31 mouse cellular contexts compared by ENCODE assay signal in the genomic region with DNA sequence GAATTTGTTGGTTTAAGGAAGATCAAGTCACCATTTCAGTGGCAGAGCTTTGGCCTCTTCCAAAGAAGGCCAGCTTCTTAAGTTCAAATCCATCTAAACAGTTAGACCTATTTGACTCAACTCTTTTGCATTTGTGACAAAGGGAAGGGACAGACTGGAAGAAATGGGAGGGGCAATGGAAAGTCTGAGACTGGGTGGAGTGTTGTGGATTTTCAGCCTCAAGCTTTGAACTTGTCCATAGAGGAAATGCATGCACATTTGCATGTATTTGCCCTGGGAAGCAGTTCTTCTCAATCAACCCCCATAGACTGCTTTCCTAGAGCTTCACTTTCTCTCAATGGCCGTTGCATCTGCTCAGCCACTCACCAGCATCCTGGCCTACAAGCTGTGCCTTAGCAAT. TPM values are rescaled to one million over a fixed set of nuclear protein-coding genes. Genes with fewer than 3 reads are reported as not detected.
A peak's percentile ranks its signal among the peaks of the same experiment; 100 is the strongest.
DNase-seq lines count a peak whose midpoint lies in the region; ATAC-seq and TF ChIP-seq lines count a peak whose summit lies in the region.
"Had no signal": no experiment of that assay in that cellular context is flagged by ENCODE, and none has a peak within 500 bp of the region (broad histone marks: within the 10 kb centered on the region; RNA-seq: fewer than 3 reads in every experiment).

No protein-coding gene starts in this region.

- no peak for TF ChIP-seq RAD21 in MEL (IDR thresholded peaks at IDR 0.05; ENCODE audit: low read depth, low read length)

- no peak for TF ChIP-seq CTCF in liver, postnatal 0 days (IDR thresholded peaks at IDR 0.05; ENCODE audit: low read depth)
- TF ChIP-seq CTCF in MEL (IDR thresholded peaks at IDR 0.05 in 2 of 3, conservative IDR thresholded peaks at IDR 0.05 in 1 of 3; ENCODE audit: control insufficient read depth in 1 of 3, insufficient read depth in 1 of 3, low read depth in 2 of 3, low read length in 3 of 3, poor library complexity in 1 of 3, severe bottlenecking in 1 of 3) = no peak
- no peak for TF ChIP-seq CTCF in liver, embryonic 14.5 days (IDR thresholded peaks at IDR 0.05; ENCODE audit: low read depth)

- H3K9me3 ChIP-seq in liver, embryonic 12.5 days (replicated peaks) = no peaks in the 10 kb centered on the region
- H3K9me3 ChIP-seq in liver, postnatal 0 days (ENCODE audit: low read length) = no peaks in the 10 kb centered on the region
- no peaks in the 10 kb centered on the region for H3K9me3 ChIP-seq in MEL (replicated peaks; ENCODE audit: insufficient read depth, low read length)
- H3K9me3 ChIP-seq in liver, embryonic 14.5 days (ENCODE audit: control insufficient read depth, low read length) = no peaks in the 10 kb centered on the region
- H3K9me3 ChIP-seq: forebrain, embryonic 10.5 days; forebrain, embryonic 15.5 days; G1E; heart, embryonic 10.5 days; heart, embryonic 15.5 days; hindbrain, embryonic 13.5 days; lung, embryonic 15.5 days; stomach, embryonic 15.5 days had no signal

- DNase-seq in liver, postnatal 0 days = no peak
- DNase-seq in MEL (ENCODE audit: low read depth, low spot score) = peak; percentile 19
- DNase-seq in liver, embryonic 14.5 days (ENCODE audit: low read depth in 3 of 3, low spot score in 3 of 3) = no peak
- DNase-seq in heart, postnatal 25 days (ENCODE audit: low spot score) = no peak
- DNase-seq in adrenal gland, adult 8-10 months = no peak
- no peak for DNase-seq in embryo, embryonic 11 days
- DNase-seq: adrenal gland, postnatal 36 days; cerebellum, adult 8-10 months; cerebellum, postnatal 25 days; gastrocnemius, postnatal 25 days; heart, adult 11 months; heart, postnatal 36 days; kidney, adult 9 months; kidney, postnatal 10 days; layer of hippocampus, adult 9-11 months; lung, postnatal 36 days; right cerebral cortex, postnatal 25 days; thymus, adult 18-20 months; thymus, postnatal 25 days had no signal

- peaks cover 20% of the 10 kb centered on the region for H3K36me3 ChIP-seq in liver, embryonic 12.5 days
- 0 out of 2 replicates have a peak, but pooled peaks cover 4% of the 10 kb centered on the region for H3K36me3 ChIP-seq in liver, postnatal 0 days (replicated peaks; ENCODE audit: insufficient read depth, low read length)
- peaks cover 4 to 5% of the 10 kb centered on the region in 2 experiments; a peak in 3 of 4 replicates for H3K36me3 ChIP-seq in MEL (ENCODE audit: control insufficient read depth in 1 of 2, insufficient read depth in 2 of 2, low read length in 2 of 2)
- H3K36me3 ChIP-seq in liver, embryonic 14.5 days (replicated peaks; ENCODE audit: control insufficient read depth, insufficient read depth, low read depth) = no peaks in the 10 kb centered on the region; the same call in 1 of the 2 replicates
- H3K36me3 ChIP-seq: forebrain, embryonic 15.5 days; heart, embryonic 15.5 days; hindbrain, embryonic 13.5 days; lung, embryonic 15.5 days; stomach, embryonic 15.5 days had no signal

- H3K27ac ChIP-seq in liver, embryonic 12.5 days = no peak overlapping the region
- no peak overlapping the region for H3K27ac ChIP-seq in liver, postnatal 0 days (ENCODE audit: low read depth)
- H3K27ac ChIP-seq in MEL (ENCODE audit: control insufficient read depth, low read depth, low read length) = no peak overlapping the region
- no peak overlapping the region for H3K27ac ChIP-seq in liver, embryonic 14.5 days
- H3K27ac ChIP-seq: forebrain, embryonic 15.5 days; heart, embryonic 15.5 days; hindbrain, embryonic 13.5 days; lung, embryonic 15.5 days; stomach, embryonic 15.5 days had no signal

- peaks cover 19% of the 10 kb centered on the region for H3K79me2 ChIP-seq in MEL (ENCODE audit: control insufficient read depth, insufficient read depth, low read length, poor library complexity)

- no peak for ATAC-seq in liver, embryonic 12.5 days
- no peak for ATAC-seq in liver, postnatal 0 days
- no peak for ATAC-seq in liver, embryonic 14.5 days (ENCODE audit: insufficient read depth)
- ATAC-seq: CD4-positive, CD25-positive, alpha-beta regulatory T cell, adult 4 months; forebrain, embryonic 15.5 days; intestine, postnatal 0 days; Patski had no signal

- peak overlapping the region; percentile 81; the same call in 1 of the 2 replicates for H3K4me2 ChIP-seq in liver, embryonic 12.5 days
- no peak overlapping the region for H3K4me2 ChIP-seq in liver, postnatal 0 days (ENCODE audit: low read depth, low read length)
- peak overlapping the region; percentile 83 for H3K4me2 ChIP-seq in liver, embryonic 14.5 days (ENCODE audit: low read depth)

- H3K27me3 ChIP-seq in liver, embryonic 12.5 days (replicated peaks) = no peaks in the 10 kb centered on the region
- H3K27me3 ChIP-seq in liver, postnatal 0 days (ENCODE audit: insufficient read depth, low read length) = no peaks in the 10 kb centered on the region
- H3K27me3 ChIP-seq in MEL (ENCODE audit: control insufficient read depth in 1 of 2, insufficient read depth in 2 of 2, low read length in 2 of 2) = no peaks in the 10 kb centered on the region
- H3K27me3 ChIP-seq in liver, embryonic 14.5 days (ENCODE audit: control insufficient read depth, insufficient read depth, low read length) = no peaks in the 10 kb centered on the region
- H3K27me3 ChIP-seq: forebrain, embryonic 15.5 days; heart, embryonic 15.5 days; hindbrain, embryonic 13.5 days; lung, embryonic 15.5 days; Patski; stomach, embryonic 15.5 days had no signal

- TF ChIP-seq EP300 in liver, postnatal 0 days (IDR thresholded peaks at IDR 0.05; ENCODE audit: low read depth) = no peak
- TF ChIP-seq EP300 in MEL (IDR thresholded peaks at IDR 0.05; ENCODE audit: low read depth in 1 of 2, low read length in 2 of 2) = no peak
- no peak for TF ChIP-seq EP300 in liver, embryonic 14.5 days (IDR thresholded peaks at IDR 0.05; ENCODE audit: low read depth)

- peaks cover 21% of the 10 kb centered on the region for H3K4me1 ChIP-seq in liver, embryonic 12.5 days
- H3K4me1 ChIP-seq in liver, postnatal 0 days (ENCODE audit: insufficient read depth) = peaks cover 6% of the 10 kb centered on the region; the same call in 1 of the 2 replicates
- peaks cover 2 to 10% of the 10 kb centered on the region in 2 experiments; a peak in 3 of 4 replicates for H3K4me1 ChIP-seq in MEL (ENCODE audit: control insufficient read depth in 1 of 2, insufficient read depth in 2 of 2, low read length in 2 of 2)
- H3K4me1 ChIP-seq in liver, embryonic 14.5 days (replicated peaks; ENCODE audit: control insufficient read depth in 2 of 2, insufficient read depth in 2 of 2, low read length in 1 of 2) = peaks cover 0 to 6% of the 10 kb centered on the region in 2 experiments; a peak in 3 of 4 replicates

- H3K9ac ChIP-seq in liver, embryonic 12.5 days = no peak overlapping the region
- H3K9ac ChIP-seq in liver, postnatal 0 days (replicated peaks) = no peak overlapping the region
- H3K9ac ChIP-seq in MEL (ENCODE audit: control insufficient read depth, low read depth, low read length, poor library complexity, severe bottlenecking) = no peak overlapping the region
- no peak overlapping the region; the same call in 1 of the 2 replicates for H3K9ac ChIP-seq in liver, embryonic 14.5 days (replicated peaks)

- WGBS in liver, embryonic 12.5 days (ENCODE audit: insufficient replicate concordance) = 95% methylated on average over 1 of the region's 1 CpGs
- 89% methylated on average over 1 of the region's 1 CpGs for WGBS in liver, postnatal 0 days (ENCODE audit: insufficient replicate concordance)
- WGBS in liver, embryonic 14.5 days (ENCODE audit: insufficient replicate concordance) = 72% methylated on average over 1 of the region's 1 CpGs

- no peak overlapping the region for H3K4me3 ChIP-seq in liver, embryonic 12.5 days
- no peak overlapping the region for H3K4me3 ChIP-seq in liver, postnatal 0 days (ENCODE audit: low read depth, low read length)
- peak overlapping the region in 1 of 2 experiments; percentile 90; a peak in 2 of 4 replicates for H3K4me3 ChIP-seq in MEL (ENCODE audit: control insufficient read depth in 1 of 2, insufficient read depth in 1 of 2, low read depth in 2 of 2, low read length in 2 of 2)
- no peak overlapping the region for H3K4me3 ChIP-seq in liver, embryonic 14.5 days (ENCODE audit: insufficient read depth in 1 of 2, low read depth in 2 of 2, low read length in 2 of 2)

- intact Hi-C loops in heart, postnatal 25 days (cut with DNase I) = no loop called here

- no peak for TF ChIP-seq POLR2A in MEL (IDR thresholded peaks at IDR 0.05; ENCODE audit: control insufficient read depth in 1 of 2, insufficient read depth in 1 of 2, low read depth in 1 of 2, low read length in 2 of 2, poor library complexity in 1 of 2)

RNA-seq across cellular contexts. Expression of a gene that starts 1.4 kb away (rescaled TPM):
- polyA plus RNA-seq in liver, embryonic 12.5 days (2016; fragmentation: Nextera tagmentation; extraction: Ambion mirVana) = 12.4 and 14.2 TPM in 2 replicates
- polyA plus RNA-seq in liver, postnatal 0 days (2015; fragmentation: Nextera tagmentation; extraction: Ambion mirVana) = 13.6 and 14.5 TPM in 2 replicates
- total RNA-seq in MEL (2012; rRNA removed) = 13.8 and 14.5 TPM in 2 replicates
- polyA plus RNA-seq in MEL (2012; ENCODE audit: insufficient read depth in 1 of 2, insufficient read length in 2 of 2, low read depth in 1 of 2, low replicate concordance in 2 of 2, missing spikeins in 1 of 2) = 10 to 100 TPM in 1 of 2 experiments, not detected in 1; 15.1 TPM
- polyA plus RNA-seq in liver, embryonic 14.5 days (2012; rRNA removed) = 5.2 and 7.5 TPM in 2 replicates
- polyA plus RNA-seq in liver, embryonic 14.5 days (2014; fragmentation: Nextera tagmentation; extraction: Ambion mirVana) = 10.6 and 13.8 TPM in 2 replicates
- 10 to 100 TPM; 15.5 to 16.9 TPM for total RNA-seq in heart, postnatal 25 days (2021)
- total RNA-seq in adrenal gland, adult 8-10 months (2022) = 10 to 100 TPM; 29.0 to 37.5 (median 30.5) TPM

RNA-seq across cellular contexts. Expression of a gene that starts 1.6 kb away (rescaled TPM):
- 3.7 and 4.0 TPM in 2 replicates for polyA plus RNA-seq in liver, embryonic 12.5 days (2016; fragmentation: Nextera tagmentation; extraction: Ambion mirVana)
- polyA plus RNA-seq in liver, postnatal 0 days (2015; fragmentation: Nextera tagmentation; extraction: Ambion mirVana) = 2.1 and 2.9 TPM in 2 replicates
- 14.7 and 16.4 TPM in 2 replicates for total RNA-seq in MEL (2012; rRNA removed)
- polyA plus RNA-seq in MEL (2012; ENCODE audit: insufficient read depth in 1 of 2, insufficient read length in 2 of 2, low read depth in 1 of 2, low replicate concordance in 2 of 2, missing spikeins in 1 of 2) = 10 to 100 TPM in 1 of 2 experiments, not detected in 1; 21.3 TPM
- 2.4 and 4.0 TPM in 2 replicates for polyA plus RNA-seq in liver, embryonic 14.5 days (2012; rRNA removed)
- 2.7 and 3.4 TPM in 2 replicates for polyA plus RNA-seq in liver, embryonic 14.5 days (2014; fragmentation: Nextera tagmentation; extraction: Ambion mirVana)
- 1 to 10 TPM; 2.8 to 2.9 TPM for total RNA-seq in heart, postnatal 25 days (2021)
- total RNA-seq in adrenal gland, adult 8-10 months (2022) = 1 to 10 TPM; 3.7 to 5.3 (median 4.8) TPM

RNA-seq across cellular contexts. Expression of a gene that starts 55.0 kb away (rescaled TPM):
- polyA plus RNA-seq in liver, embryonic 12.5 days (2016; fragmentation: Nextera tagmentation; extraction: Ambion mirVana) = 57.7 and 59.6 TPM in 2 replicates
- polyA plus RNA-seq in liver, postnatal 0 days (2015; fragmentation: Nextera tagmentation; extraction: Ambion mirVana) = 35.8 and 39.8 TPM in 2 replicates
- total RNA-seq in MEL (2012; rRNA removed) = 14.1 and 17.0 TPM in 2 replicates
- polyA plus RNA-seq in MEL (2012; ENCODE audit: insufficient read depth in 1 of 2, insufficient read length in 2 of 2, low read depth in 1 of 2, low replicate concordance in 2 of 2, missing spikeins in 1 of 2) = 10 to 100 TPM in 1 of 2 experiments, not detected in 1; 22.6 TPM
- 14.2 and 23.9 TPM in 2 replicates for polyA plus RNA-seq in liver, embryonic 14.5 days (2012; rRNA removed)
- polyA plus RNA-seq in liver, embryonic 14.5 days (2014; fragmentation: Nextera tagmentation; extraction: Ambion mirVana) = 66.7 and 74.1 TPM in 2 replicates
- total RNA-seq in heart, postnatal 25 days (2021) = 100 to 1,000 TPM; 296 to 317 TPM
- total RNA-seq in adrenal gland, adult 8-10 months (2022) = 10 to 100 TPM; 19.7 to 37.1 (median 27.6) TPM
- polyA plus RNA-seq: G1E had no signal
